Mouse (Mus musculus): ENCODE measurements around the gene Dqx1. TPM values are rescaled to one million over a fixed set of nuclear protein-coding genes. Genes with fewer than 3 reads are reported as not detected.

Dqx1 gene
- polyA plus RNA-seq, 1 experiment from 2014 or later = 6.8 TPM

DNA sequence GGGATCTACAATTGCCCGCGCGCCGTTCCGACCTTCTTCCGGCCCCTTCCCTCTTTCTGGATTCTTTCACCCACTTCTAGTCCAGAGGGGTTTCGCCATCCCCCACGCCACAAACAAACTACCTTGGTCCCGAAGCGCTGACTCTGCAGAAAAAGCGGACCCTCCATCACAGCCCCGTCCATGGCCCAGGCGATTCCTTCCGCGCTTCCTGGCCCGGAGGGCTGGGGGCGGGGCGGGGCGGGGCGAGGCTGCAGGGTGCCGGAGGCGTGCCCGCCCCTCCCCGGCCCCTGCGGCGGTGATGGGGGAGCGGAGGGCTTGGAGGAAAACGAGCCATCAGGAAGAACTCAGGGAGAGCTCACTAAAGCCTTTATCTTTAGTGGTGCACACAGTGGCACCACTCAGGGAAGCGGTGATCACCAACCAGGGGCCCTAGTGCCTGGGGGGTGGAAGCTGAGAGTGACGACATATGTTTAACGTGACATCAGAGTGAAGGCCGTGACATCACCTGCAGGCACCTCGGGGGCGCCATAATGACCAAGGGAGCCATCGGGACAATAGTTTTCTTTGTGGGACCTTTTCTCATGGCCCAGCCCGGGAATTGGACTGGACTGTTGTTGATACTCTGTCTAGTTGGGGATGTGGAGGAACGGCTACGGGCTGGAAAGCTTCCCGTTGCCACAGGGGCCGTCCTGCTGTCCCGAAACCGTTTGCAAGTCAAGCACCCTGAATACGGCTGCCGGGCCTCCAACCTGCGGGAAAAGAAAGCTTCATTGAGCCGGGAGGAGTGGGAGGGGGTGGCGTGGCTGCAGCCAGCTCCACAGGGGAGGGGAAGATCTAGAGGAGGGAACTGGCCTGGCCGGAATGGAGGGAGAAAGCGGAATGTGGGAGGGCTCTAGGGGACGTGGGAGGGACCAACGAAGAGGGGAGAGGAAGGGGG is 24.1 kb upstream of the Dqx1 start, which contains the start of the genes Dok1 and Loxl3:
Gene Dok1 (minus strand): TSS at position 223 of the 937 bp plus-strand sequence.
Gene Loxl3 (plus strand): TSS at position 925 of the 937 bp plus-strand sequence.
- H3K4me1 ChIP-seq (replicated peaks) = peaks cover 64% of the 10 kb centered on the region
- 1% methylated on average over 51 of the region's 51 CpGs for WGBS (ENCODE audit: insufficient replicate concordance)
- peak; percentile 87 for ATAC-seq (ENCODE audit: insufficient read depth)

DNA sequence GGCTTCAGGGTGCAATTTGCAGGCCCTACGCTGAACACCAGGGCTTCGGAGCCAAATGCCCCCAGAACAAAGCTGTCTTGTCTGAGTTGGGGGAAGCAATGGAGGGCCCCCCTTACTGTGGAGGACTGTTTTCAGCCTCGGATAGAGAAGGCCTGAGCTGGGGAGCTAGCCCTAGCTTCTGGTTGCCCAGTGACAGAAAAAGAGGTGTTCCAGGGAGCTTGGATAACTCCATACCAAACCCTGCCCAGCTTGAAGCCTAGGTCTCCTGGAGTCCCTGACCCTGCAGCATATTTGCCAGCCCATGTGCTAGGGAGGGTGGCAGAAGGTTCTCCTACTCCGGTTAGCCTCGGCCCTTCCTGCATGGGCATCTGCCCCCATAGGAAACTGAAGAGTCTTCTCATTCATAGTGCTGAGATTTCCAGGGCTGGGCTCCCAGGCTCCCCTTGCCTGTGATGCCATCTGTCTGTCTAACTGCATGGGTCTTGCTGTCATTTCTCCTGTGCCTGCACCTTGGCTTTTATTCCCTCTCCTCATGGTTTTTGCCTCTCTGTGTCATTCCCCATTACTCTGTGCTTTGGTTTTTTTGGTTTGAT is 23.1 kb upstream of the Dqx1 start:
- ATAC-seq (ENCODE audit: insufficient read depth) = no peak
- H3K4me3 ChIP-seq (replicated peaks) = peak overlapping the region; percentile 87
- H3K4me2 ChIP-seq = peak overlapping the region; percentile 83
- peaks cover 70% of the 10 kb centered on the region for H3K4me1 ChIP-seq (replicated peaks)
- no peaks in the 10 kb centered on the region for H3K9me3 ChIP-seq (replicated peaks)
- H3K27ac ChIP-seq (replicated peaks) = no peak overlapping the region
- no peak overlapping the region for H3K9ac ChIP-seq
- H3K36me3 ChIP-seq (replicated peaks) = peaks cover 27% of the 10 kb centered on the region
- WGBS (ENCODE audit: insufficient replicate concordance) = 58% methylated on average over 5 of the region's 5 CpGs
- peaks cover 40% of the 10 kb centered on the region for H3K27me3 ChIP-seq

More for the DNA sequence above, 24.1 kb upstream of the Dqx1 start, which contains the start of the genes Dok1 and Loxl3:
- Histone ChIP-seq H3K27me3 (peaks cover 40% of the 10 kb centered on the region), H3K4me2 (peak within 1 kb of the TSS; percentile 83), H3K9ac (peak within 1 kb of the TSS; percentile 84), H3K27ac (replicated peaks) (peak within 1 kb of the TSS; percentile 77), H3K36me3 (replicated peaks) (peaks cover 30% of the 10 kb centered on the region), H3K4me3 (replicated peaks) (peak within 1 kb of the TSS; percentile 87), H3K9me3 (replicated peaks) (no peaks in the 10 kb centered on the region)

DNA sequence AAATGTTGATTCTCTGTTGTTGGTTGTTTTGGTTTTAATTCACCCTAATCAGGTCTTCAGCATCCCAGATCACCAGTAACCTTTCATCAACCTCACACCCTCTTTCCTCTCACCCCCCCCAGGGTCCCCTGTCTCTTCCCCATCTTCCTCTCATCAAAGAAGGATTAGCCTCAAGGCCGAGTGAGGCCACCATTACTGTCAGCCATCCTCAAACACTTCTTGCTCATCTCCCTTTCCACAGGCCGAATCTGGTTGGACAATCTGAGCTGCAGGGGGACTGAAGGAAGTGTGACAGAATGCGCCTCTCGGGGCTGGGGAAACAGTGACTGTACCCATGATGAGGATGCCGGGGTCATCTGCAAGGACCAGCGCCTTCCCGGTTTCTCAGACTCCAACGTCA is 20.5 kb upstream of the Dqx1 start:
- H3K27ac ChIP-seq (replicated peaks) = no peak overlapping the region
- 84% methylated on average over 8 of the region's 8 CpGs for WGBS (ENCODE audit: insufficient replicate concordance)
- no peak for ATAC-seq (ENCODE audit: insufficient read depth)
- no peak overlapping the region for H3K4me3 ChIP-seq (replicated peaks)
- peaks cover 58% of the 10 kb centered on the region for H3K4me1 ChIP-seq (replicated peaks)
- no peaks in the 10 kb centered on the region for H3K9me3 ChIP-seq (replicated peaks)
- no peak overlapping the region for H3K4me2 ChIP-seq
- H3K27me3 ChIP-seq = peaks cover 29% of the 10 kb centered on the region
- peaks cover under 1% of the 10 kb centered on the region; the same call in 1 of the 2 replicates for H3K36me3 ChIP-seq (replicated peaks)
- H3K9ac ChIP-seq = no peak overlapping the region

DNA sequence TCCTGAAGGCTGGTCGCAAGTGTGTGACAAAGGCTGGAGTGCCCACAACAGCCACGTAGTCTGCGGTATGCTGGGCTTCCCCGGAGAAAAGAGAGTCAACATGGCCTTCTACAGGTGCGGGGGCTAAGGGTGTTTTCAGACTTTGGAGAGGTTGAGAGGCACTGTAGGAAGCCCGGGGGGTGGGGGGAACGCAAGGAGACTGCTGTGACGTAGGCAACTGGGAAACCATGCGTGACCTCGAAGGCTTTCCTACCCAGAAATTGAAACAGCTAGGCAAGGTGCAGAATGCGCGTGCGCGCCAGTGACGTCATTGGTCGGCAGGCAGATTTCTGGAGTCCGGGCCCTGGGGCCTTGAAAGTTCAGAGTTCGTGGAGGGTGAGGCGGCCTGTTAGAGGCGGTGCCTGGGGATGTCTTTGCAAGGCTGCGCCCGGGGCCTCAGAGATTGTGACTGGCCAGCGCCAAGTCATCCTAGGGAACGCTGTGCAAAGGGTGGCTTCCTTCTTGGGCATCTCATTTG is 19.1 kb upstream of the Dqx1 start:
- Histone ChIP-seq H3K9ac (peak overlapping the region; percentile 49), H3K4me2 (peak overlapping the region; percentile 67), H3K36me3 (replicated peaks) (no peaks in the 10 kb centered on the region), H3K27me3 (peaks cover 25% of the 10 kb centered on the region), H3K4me3 (replicated peaks) (peak overlapping the region; percentile 39), H3K4me1 (replicated peaks) (peaks cover 48% of the 10 kb centered on the region), H3K27ac (replicated peaks) (peak overlapping the region; percentile 96), H3K9me3 (replicated peaks) (no peaks in the 10 kb centered on the region)
- ATAC-seq (ENCODE audit: insufficient read depth) = peak; percentile 99
- 12% methylated on average over 24 of the region's 24 CpGs for WGBS (ENCODE audit: insufficient replicate concordance)

DNA sequence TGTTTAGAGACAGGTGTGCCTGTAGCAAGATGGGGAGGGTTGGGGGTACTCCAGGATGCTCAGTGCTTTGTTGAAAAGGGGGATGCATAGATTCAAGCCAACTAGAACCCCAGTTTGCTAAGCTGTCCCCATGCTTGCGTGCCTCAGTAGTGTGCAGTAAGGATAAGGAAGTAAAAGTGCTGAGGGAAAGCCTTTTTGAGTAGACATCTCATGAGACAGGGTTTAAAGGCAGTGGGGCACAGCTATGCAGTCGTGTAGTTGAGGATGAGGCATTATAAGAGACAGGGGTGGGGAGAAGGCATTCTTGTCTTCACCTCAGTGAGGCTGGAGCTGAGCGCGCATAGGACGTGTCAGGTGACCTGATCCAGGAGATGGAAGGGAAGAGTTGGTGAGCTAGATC is 17.0 kb upstream of the Dqx1 start:
- Histone ChIP-seq H3K4me1 (replicated peaks) (peaks cover 31% of the 10 kb centered on the region), H3K27ac (replicated peaks) (peak overlapping the region; percentile 49), H3K4me3 (replicated peaks) (no peak overlapping the region), H3K27me3 (peaks cover 8% of the 10 kb centered on the region; the same call in 1 of the 2 replicates), H3K36me3 (replicated peaks) (no peaks in the 10 kb centered on the region), H3K9ac (no peak overlapping the region), H3K4me2 (no peak overlapping the region), H3K9me3 (replicated peaks) (no peaks in the 10 kb centered on the region)
- ATAC-seq (ENCODE audit: insufficient read depth) = no peak
- 75% methylated on average over 5 of the region's 5 CpGs for WGBS (ENCODE audit: insufficient replicate concordance)

DNA sequence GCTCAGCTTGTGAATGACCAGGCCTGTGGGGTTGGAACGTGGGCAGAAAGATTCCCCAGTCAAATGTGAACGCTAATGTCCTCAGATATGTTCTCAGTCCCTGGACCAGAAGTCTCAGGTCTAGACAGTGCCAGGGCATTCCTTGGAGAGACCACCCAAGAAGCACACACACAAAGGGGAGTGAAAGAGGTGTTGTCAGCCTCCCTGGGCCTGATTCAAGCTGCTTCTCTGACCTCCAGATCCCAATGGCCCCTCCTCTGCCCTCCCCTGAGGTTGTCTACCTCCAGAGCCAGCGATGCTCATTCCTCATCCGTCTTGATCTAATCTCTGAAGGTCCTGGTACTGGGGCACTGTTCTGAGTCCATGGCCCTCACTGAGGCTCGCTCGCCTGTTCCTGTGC is 14.1 kb upstream of the Dqx1 start:
- no peak for ATAC-seq (ENCODE audit: insufficient read depth)
- Histone ChIP-seq H3K4me1 (replicated peaks) (peaks cover 35% of the 10 kb centered on the region), H3K4me2 (no peak overlapping the region), H3K27ac (replicated peaks) (no peak overlapping the region), H3K9me3 (replicated peaks) (no peaks in the 10 kb centered on the region), H3K4me3 (replicated peaks) (no peak overlapping the region), H3K36me3 (replicated peaks) (no peaks in the 10 kb centered on the region), H3K27me3 (no peaks in the 10 kb centered on the region), H3K9ac (no peak overlapping the region)
- WGBS (ENCODE audit: insufficient replicate concordance) = 65% methylated on average over 6 of the region's 6 CpGs

DNA sequence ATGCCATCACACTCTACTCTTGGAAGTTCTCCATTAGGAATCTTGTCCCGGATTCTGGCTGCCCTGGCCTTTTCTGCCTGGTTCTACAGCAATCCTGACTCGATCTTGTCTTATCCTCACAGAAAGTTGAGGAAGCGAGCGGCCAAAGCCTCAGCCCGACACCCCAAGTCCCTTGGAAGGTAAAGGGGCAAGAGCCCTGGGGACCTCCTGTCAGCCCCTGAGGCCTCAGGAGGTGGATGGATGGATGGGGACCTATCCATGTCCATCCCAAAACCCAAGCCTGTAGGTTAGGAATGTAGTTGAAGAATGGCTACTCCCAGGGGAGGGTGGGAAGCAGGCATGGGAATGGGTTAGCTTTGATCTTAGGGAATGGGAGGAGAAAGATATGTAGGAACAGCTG is 13.7 kb upstream of the Dqx1 start:
- Histone ChIP-seq H3K4me2 (no peak overlapping the region), H3K9ac (no peak overlapping the region), H3K4me3 (replicated peaks) (no peak overlapping the region), H3K27ac (replicated peaks) (no peak overlapping the region), H3K27me3 (no peaks in the 10 kb centered on the region), H3K9me3 (replicated peaks) (no peaks in the 10 kb centered on the region), H3K36me3 (replicated peaks) (no peaks in the 10 kb centered on the region), H3K4me1 (replicated peaks) (peaks cover 31% of the 10 kb centered on the region)
- WGBS (ENCODE audit: insufficient replicate concordance) = 72% methylated on average over 5 of the region's 5 CpGs
- ATAC-seq (ENCODE audit: insufficient read depth) = no peak

DNA sequence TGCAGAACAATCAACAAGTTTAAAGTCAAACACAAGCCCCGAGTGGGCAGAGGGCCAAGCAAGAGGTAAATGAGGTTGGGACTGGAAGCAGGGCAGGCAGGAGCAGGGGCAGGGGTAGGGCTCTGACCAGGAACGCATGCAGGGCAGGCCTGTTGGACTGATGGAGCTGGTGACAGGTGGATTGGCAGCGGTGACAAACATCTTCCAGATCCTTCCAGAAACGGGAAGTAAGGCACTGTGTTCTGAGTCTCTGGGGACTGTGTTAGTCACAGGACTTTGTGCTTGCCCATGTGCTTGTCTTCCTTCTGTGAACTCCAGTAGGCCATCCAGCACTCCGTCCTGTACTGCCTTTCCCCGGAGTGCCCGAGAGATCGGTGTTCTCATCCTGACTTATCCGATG is 12.9 kb upstream of the Dqx1 start:
- Histone ChIP-seq H3K27me3 (no peaks in the 10 kb centered on the region), H3K36me3 (replicated peaks) (no peaks in the 10 kb centered on the region), H3K9me3 (replicated peaks) (no peaks in the 10 kb centered on the region), H3K27ac (replicated peaks) (no peak overlapping the region), H3K4me1 (replicated peaks) (peaks cover 28% of the 10 kb centered on the region), H3K4me2 (no peak overlapping the region), H3K4me3 (replicated peaks) (no peak overlapping the region), H3K9ac (no peak overlapping the region)
- peak; percentile 27; the same call in 1 of the 2 replicates for ATAC-seq (ENCODE audit: insufficient read depth)
- WGBS (ENCODE audit: insufficient replicate concordance) = 57% methylated on average over 9 of the region's 9 CpGs

DNA sequence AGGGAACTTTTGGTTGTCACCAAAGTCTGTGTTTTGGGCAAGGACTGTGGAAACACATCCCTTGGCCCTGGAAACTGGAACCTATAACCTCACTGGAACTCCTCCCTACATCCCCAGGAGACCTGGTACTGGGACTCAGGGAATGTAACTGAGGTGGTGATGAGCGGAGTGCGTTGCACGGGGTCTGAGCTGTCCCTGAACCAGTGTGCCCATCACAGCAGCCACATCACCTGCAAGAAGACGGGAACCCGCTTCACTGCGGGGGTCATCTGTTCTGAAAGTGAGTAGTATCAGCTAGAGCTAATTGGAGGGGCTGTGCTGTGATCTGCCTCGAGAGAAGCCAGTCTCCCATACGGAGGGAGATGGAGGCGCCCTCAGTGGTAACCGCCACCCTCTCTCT is 8.3 kb upstream of the Dqx1 start:
- no peak for ATAC-seq (ENCODE audit: insufficient read depth)
- WGBS (ENCODE audit: insufficient replicate concordance) = 72% methylated on average over 10 of the region's 10 CpGs
- H3K9ac ChIP-seq = no peak overlapping the region
- H3K4me1 ChIP-seq (replicated peaks) = peaks cover 48% of the 10 kb centered on the region
- H3K9me3 ChIP-seq (replicated peaks) = no peaks in the 10 kb centered on the region
- H3K4me3 ChIP-seq (replicated peaks) = no peak overlapping the region
- H3K27ac ChIP-seq (replicated peaks) = peak overlapping the region; percentile 33; the same call in 1 of the 2 replicates
- H3K27me3 ChIP-seq = no peaks in the 10 kb centered on the region
- H3K36me3 ChIP-seq (replicated peaks) = peaks cover 20% of the 10 kb centered on the region
- no peak overlapping the region for H3K4me2 ChIP-seq

DNA sequence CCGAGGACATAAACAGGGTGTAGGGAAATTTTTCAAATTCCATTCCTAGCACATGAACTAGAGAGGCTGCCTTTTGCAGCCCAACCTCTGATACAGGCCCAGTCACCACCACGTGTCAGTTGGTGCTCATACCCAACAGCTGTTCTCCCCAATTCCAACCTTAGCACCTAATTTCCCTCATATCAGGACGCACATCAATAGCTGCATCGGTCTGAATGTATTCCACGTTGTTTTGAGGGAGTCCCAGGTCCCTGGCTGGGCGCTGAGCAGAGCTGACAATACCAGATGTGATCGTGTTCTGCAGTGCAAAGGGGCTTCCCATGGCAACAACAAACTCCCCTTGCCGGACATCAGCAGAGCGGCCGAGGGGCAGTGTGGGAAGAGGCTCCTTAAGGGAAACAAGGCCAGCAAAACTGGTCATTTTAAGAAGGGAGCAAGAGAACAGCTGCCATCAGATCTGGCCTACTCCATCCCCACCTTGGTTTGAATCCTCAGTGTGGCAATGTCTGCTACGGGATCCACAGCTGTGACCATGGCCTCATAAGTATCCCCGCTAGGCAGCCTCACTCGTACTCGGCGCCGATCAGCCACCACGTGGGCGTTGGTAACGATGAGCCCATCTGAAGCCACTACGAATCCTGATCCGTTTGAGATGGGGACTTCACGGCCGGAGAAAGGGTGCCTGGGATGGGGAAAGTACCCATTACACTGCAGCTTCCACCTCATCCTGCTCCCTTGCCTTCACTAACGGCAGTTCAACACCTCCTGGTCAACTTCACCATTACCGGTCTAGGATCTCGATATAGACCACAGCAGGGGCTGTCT is 4.3 kb upstream of the Dqx1 start:
- Histone ChIP-seq H3K4me3 (replicated peaks) (peak overlapping the region; percentile 77), H3K9me3 (replicated peaks) (no peaks in the 10 kb centered on the region), H3K27me3 (no peaks in the 10 kb centered on the region), H3K9ac (peak overlapping the region; percentile 95), H3K4me2 (peak overlapping the region; percentile 91), H3K4me1 (replicated peaks) (peaks cover 70% of the 10 kb centered on the region), H3K27ac (replicated peaks) (peak overlapping the region; percentile 94), H3K36me3 (replicated peaks) (peaks cover 47% of the 10 kb centered on the region)
- ATAC-seq (ENCODE audit: insufficient read depth) = no peak
- 2% methylated on average over 26 of the region's 26 CpGs for WGBS (ENCODE audit: insufficient replicate concordance)
